29 mouse cellular contexts compared by ENCODE assay signal in genomic region chr13:43612040-43612439, GRCm38 (mm10). TPM values are rescaled to one million over a fixed set of nuclear protein-coding genes. Genes with fewer than 3 reads are reported as not detected.
"Had no signal": no experiment of that assay in that cellular context is flagged by ENCODE, and none has a peak within 500 bp of the region (broad histone marks: within the 10 kb centered on the region; RNA-seq: fewer than 3 reads in every experiment).

No protein-coding gene starts in this region.

- H3K27ac ChIP-seq: heart, adult 2 months; heart, embryonic 13.5 days; heart, embryonic 15.5 days; hindbrain, embryonic 13.5 days; hindbrain, embryonic 15.5 days; hindbrain, postnatal 0 days; kidney, embryonic 15.5 days; kidney, postnatal 0 days; left cerebral cortex, adult 2 months; limb, embryonic 12.5 days; liver, embryonic 13.5 days; liver, embryonic 15.5 days had no signal

- H3K9me3 ChIP-seq: heart, embryonic 13.5 days; heart, embryonic 15.5 days; hindbrain, embryonic 13.5 days; hindbrain, embryonic 15.5 days; kidney, embryonic 15.5 days; limb, embryonic 12.5 days; liver, embryonic 13.5 days; liver, embryonic 15.5 days had no signal

- H3K36me3 ChIP-seq: heart, embryonic 13.5 days; heart, embryonic 15.5 days; hindbrain, embryonic 13.5 days; hindbrain, embryonic 15.5 days; kidney, embryonic 15.5 days; limb, embryonic 12.5 days; liver, embryonic 13.5 days; liver, embryonic 15.5 days had no signal

- H3K4me3 ChIP-seq: heart, adult 2 months; heart, embryonic 13.5 days; heart, embryonic 15.5 days; hindbrain, embryonic 13.5 days; hindbrain, embryonic 15.5 days; kidney, embryonic 15.5 days; left cerebral cortex, adult 2 months; limb, embryonic 12.5 days; liver, embryonic 13.5 days; liver, embryonic 15.5 days had no signal

- ATAC-seq: hindbrain, postnatal 0 days; intestine, embryonic 16.5 days; liver, postnatal 0 days had no signal

- H3K27me3 ChIP-seq: hindbrain, embryonic 13.5 days; hindbrain, embryonic 15.5 days had no signal

- DNase-seq: gastrocnemius, postnatal 14 days; gastrocnemius, postnatal 36 days; heart, adult 11 months; heart, adult 2 months; heart, postnatal 14 days; heart, postnatal 36 days; kidney, adult 11 months; kidney, adult 2 months; kidney, adult 9 months; kidney, postnatal 14 days; kidney, postnatal 36 days; layer of hippocampus, adult 9-11 months; liver; liver, embryonic 13.5 days; liver, postnatal 0 days had no signal

- H3K9ac ChIP-seq: heart, embryonic 13.5 days; heart, embryonic 15.5 days; hindbrain, embryonic 13.5 days; hindbrain, embryonic 15.5 days; kidney, embryonic 15.5 days; limb, embryonic 12.5 days; liver, embryonic 13.5 days; liver, embryonic 15.5 days; liver, postnatal 0 days had no signal

- H3K4me2 ChIP-seq: heart, embryonic 11.5 days; heart, embryonic 13.5 days; heart, embryonic 15.5 days; hindbrain, embryonic 13.5 days; hindbrain, embryonic 15.5 days; kidney, embryonic 15.5 days; limb, embryonic 12.5 days; liver, embryonic 11.5 days; liver, embryonic 13.5 days; liver, embryonic 15.5 days had no signal

RNA-seq across cellular contexts. Expression of gene Rnf182, which starts 3.5 kb away (rescaled TPM):
- total RNA-seq: gastrocnemius, adult 18-20 months had no signal
- polyA plus RNA-seq: liver, embryonic 15.5 days; liver, postnatal 0 days had no signal
